Mouse (Mus musculus): ENCODE measurements around the gene Stard9.
A peak's percentile ranks its signal among the peaks of the same experiment; 100 is the strongest.

Stard9 gene

DNA sequence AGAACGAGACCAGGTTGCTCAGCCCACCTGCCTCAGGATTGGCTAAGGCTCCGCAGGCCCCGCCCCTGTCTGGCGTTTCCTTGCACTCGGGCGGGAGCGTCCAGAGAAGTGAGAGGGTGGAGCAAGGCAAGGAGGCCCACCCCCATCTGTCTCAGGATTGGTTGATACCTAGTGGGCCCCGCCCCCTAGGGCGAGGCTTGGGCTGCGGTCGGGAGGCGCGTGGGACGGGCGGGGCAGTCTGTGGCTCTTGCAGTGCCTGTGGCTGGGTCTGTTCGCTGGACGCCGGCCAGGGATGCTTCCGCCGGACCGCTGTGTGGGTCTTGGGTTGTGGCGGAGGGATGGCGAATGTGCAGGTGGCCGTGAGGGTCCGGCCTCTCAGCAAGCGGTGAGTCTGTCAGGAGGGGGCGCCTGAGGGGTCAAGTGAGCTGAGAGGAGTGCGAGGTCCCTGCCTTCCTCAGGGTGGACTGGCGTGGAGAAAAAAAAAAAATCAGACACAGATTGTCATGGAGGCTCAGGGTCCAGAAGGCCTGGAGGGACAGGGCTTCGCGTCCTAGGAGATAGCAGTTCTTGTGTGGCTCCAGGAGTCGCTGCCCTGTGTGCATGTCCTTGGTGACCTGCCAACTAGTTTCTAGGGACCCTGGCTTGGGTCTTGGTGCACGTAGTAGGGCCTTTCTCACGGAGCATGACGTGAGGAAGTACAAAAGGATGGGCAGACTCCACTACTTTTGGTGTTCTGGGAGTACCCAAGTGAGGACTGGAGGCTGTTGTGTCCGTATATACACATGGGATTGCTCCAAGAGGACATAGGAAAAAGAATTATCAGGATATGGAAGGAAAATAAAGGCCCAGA is at the start of gene Stard9:
Stard9 (plus strand) TSS at position 236 of the 850 bp plus-strand sequence.
- DNase-seq (ENCODE audit: low read depth, low spot score), result peak; percentile 98

DNA sequence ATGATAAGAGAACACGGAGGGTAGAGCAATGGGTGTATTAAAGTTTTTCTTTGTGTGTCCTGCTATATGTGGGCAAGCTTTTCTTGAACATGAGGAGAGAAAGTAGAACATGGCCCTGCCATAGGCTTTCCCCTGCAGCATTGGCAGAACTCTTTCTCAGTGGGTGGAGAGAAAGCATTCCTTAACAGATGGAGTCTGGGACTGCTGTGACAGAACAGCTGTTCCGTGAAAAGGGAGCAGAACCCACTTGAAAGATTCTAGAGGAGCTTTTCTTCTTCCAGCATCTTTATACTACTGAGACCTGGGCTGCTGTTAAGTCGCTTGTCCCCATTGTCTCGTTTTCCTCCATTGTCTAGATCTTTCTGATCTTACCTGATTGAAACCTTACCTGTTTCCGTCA is 39.2 kb upstream of the Stard9 start:
- no peak for DNase-seq (ENCODE audit: low read depth, low spot score)

DNA sequence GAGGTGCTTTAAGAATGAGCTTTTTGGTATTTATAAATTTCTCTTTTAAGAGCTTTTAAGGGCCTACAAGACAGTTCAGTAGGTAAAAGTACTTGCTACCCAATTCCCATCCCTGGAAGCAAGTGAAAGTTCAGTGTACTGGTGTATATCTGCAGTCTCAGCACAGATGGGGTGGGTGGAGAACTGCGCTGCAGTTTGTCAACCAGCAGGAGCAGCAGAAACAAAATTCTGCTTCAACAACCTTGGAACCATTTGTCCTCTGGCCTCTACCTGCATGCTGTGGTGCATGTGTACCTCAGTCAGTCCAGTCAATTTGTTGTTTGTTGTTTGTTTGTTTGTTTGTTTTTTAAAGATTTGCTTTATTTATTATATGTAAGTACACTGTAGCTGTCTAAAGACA is 36.7 kb upstream of the Stard9 start:
- no peak for DNase-seq (ENCODE audit: low read depth, low spot score)

DNA sequence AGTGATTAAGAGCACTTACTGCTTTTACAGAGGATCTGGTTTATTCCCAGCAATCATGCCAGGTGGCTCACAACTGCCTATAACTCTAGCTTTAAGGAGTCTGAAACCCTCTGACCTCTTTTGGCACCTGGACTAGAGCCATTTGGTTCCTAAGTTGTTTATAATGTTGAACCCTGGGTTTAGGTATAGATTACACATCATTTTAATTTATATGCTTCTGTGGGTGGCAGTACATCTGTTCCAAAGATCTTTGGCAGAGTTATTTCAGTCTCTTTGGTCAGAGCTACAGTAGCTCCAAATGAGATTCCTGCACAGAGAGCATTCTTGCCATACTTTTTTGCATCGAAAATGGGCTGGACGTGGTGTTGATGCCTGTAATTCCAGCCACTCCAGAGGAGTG is 31.2 kb upstream of the Stard9 start:
- no peak for DNase-seq (ENCODE audit: low read depth, low spot score)

DNA sequence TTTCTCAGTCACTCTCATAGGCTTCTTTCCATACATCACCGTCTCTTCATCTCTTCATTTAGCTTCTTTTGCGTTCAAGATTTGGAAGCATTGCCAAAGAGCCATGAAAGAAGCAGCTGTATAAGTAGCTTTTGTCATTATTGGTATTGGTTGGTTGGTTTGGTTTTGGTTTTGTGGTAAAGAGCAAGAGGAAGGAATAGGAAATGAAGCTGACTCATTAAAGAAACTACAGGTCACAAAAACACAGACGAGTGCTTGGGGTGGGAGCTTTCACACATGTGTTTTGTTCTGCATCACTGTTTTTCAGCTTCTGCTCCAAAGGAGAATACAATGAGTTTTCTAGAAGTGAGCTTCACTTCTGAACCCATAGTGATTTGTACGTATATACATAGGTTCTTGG is 29.4 kb upstream of the Stard9 start:
- peak; percentile 19 for DNase-seq (ENCODE audit: low read depth, low spot score)

DNA sequence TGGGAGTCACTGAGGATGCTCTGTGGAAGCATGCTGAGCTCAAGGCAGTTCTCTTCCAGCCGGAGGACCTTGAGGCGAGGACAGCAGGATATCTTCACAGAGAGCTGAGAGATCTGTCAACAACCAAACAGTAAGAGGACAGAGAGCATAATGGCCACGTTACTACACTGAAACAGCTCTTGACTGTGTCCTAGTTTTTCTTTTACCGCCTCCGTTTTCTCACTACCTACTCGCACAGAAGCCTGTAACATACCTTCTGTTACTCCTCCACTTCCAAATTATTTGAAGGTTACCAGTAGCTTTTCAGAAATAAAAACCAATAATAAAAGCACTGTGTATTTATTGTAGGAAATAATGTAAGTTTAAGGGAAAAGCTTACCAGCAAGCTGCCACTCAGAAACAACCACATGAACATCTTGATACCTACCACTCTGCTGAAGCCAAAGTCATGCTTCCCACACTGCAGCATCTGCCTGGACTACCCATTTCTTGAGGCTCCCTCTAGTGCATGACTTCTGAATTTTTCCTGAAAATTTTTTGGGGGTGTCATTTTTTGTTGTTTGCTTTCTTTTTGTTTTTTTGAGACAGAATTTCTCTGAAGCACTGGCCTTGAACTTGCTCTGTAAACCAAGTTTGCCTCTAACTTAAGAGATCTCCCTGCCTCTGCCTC is 22.8 kb upstream of the Stard9 start:
- DNase-seq (ENCODE audit: low read depth, low spot score), result peak; percentile 29

DNA sequence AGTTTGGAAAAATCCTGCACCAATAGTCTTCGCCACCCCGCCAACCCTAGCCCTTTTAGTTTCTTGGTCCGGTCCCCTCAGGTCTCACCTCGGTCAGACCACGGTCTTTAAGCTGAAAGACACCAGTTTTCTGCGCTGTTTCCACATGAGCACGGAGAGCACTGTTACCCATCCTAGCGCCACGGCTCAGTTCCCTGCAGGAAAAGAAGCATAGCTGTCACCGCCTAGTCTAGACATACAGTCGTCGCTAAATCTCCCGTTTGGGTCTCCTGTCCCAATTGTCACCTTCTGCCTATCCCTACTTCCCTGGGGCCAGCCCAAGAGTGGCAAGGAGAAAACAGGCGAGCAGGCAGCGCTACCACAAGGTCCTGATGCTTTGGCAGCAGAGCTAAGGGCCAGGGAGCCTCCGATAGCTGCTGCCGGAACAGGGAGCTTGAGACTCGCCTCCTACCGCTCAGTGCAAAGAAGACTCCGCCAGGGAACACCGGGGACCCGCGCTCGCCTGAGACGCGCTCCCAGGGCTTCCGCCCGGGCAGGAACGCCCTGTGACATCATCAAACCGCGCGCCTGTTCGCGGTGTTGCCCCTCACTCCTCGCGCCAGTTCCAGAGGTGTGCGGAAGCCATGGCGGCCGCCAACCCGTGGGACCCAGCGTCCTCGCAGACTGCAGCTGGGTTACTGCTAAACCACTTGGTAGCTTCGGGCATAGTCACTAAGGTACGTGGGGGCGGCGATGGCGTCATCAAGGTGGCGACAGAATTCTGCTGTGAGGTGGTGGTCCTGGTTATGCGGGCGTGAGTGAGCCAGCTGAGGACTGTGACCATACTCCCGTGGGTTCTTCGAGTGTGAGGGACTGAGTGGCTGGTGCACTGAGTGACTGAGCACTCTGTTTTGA is 19.8 kb upstream of the Stard9 start, which contains the start of the genes Haus2 and Lrrc57:
Haus2 (plus strand) TSS at position 554 of the 894 bp plus-strand sequence.
Lrrc57 (minus strand) TSS at position 691 of the 894 bp plus-strand sequence.
- peak; percentile 94 for DNase-seq (ENCODE audit: low read depth, low spot score)

DNA sequence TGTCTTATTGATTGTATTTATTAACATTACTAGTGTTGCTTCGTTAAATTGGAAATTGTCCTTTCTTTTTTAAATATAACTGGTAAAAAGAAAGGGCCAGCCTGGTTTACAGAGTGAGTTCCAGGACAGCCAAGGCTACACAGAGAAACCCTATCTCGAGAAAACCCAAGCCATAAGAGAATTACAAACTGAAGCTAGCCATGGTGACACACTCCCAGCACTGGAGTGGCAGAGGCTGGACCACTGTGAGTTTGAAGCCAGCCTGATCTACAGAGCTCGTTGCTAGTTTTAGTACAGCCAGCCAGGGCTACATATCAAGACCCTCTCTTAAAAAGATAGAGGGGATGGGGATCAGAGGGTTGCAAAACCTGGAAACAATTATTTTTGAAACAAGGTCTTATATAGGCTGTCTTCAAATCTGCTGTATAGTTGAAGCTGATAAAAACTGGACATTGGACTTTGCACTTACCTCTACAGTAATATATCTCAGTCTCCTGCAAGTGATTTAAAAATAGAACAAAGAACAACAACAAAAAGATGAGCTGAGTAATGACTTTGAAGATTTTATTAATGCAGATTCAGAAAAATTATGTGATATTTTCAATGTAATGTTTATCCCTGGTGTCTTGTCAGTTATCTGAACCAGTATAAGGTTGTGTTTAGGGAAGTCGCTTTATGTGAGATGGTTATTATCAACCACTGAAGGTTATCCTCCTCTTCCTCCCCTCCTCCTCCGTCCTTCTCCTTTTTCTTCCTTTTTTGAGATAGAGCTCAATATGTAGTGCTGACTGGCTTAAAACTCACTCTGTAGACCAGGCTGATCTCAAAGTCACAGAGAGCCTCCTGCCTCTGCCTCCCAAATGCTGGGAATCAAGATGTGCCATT is 12.4 kb upstream of the Stard9 start:
- no peak for DNase-seq (ENCODE audit: low read depth, low spot score)

DNA sequence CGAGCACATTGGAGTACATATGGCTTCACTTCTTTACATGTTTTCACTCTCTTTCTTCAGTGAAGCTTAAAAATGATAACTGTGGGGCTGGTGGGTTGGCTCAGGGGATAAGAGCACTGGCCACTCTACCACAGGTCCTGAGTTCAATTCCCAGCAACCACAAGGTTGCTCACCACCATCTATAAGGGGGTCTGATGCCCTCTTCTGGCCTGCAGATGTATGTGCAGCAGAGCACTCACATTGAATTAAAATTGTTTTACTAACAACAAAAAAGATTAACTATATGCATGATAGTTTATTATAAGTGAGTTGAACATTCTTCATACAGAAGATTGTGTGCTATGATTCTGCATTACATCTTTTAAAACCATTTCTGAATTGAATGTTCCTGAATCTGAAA is 9.4 kb upstream of the Stard9 start:
- no peak for DNase-seq (ENCODE audit: low read depth, low spot score)

DNA sequence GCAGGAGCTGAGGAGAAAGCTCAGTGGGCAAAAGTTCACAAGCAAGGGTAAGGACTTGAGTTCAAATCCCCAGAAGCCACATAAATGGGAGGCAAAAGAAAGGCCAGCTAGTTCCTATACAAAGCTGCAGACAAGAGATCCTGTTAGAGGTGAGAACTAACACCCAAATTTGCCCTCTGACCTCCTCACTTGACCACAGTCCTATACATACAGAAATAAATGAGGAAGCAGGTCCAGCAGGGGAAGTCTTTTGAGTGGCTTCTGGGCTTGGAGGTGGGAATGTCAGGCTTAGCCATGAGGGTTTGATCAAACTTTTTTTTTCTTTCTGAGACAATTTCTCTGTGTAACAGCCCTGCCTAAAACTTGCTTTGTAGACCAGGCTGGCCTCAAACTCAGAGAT is 6.0 kb upstream of the Stard9 start:
- DNase-seq (ENCODE audit: low read depth, low spot score), result no peak

DNA sequence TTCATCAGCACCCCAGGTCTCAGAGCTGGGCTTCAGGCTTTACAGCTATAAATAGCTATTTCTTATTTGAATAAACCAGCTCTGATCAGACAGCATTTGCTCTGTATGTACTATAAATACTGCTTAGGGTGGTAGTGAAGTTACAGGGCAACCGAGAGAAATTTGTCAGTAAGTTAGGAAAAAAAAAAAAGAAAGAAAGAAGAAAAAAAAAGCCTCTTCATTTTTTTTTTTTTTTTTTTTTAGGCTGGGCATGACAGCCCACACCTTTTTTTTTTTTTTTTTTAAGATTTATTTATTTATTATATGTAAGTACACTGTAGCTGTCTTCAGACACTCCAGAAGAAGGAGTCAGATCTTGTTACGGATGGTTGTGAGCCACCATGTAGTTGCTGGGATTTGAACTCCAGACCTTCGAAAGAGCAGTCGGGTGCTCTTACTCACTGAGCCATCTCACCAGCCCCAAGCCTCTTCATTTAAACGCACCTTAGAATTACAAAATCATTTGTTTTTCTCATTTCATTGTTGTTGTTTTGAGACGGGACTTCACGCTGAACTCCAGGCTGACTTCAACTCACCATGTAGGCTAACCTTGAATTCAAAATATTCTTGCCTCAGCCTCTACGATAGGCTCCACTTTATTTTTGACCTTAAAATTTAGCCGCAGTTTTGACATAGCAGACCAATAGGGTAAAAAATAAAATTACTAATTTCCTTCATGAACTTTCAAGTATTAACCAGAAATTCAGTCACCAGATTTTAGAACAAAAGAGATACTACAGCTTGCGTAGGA is 650 bp upstream of the Stard9 start:
- no peak for DNase-seq (ENCODE audit: low read depth, low spot score)

DNA sequence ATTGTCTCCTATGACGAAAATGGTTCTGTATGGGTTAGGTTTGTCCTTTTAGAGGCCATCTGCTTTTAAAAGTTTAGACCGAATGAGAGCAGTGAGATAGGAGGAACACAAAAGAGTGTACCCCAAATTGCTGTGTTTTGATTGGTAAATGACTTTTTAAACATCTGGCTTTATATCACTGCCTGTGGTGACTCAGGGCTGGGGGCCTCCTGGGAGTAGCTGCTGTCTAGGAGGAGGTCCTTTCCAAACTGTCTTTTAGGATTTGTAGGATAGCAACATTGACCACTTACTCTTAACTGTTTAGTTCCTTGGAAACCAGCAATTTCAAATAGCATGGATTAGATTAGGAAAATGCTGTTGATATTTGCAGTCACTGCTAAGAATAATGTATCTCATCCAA is 1.3 kb downstream of the Stard9 start:
- no peak for DNase-seq (ENCODE audit: low read depth, low spot score)

DNA sequence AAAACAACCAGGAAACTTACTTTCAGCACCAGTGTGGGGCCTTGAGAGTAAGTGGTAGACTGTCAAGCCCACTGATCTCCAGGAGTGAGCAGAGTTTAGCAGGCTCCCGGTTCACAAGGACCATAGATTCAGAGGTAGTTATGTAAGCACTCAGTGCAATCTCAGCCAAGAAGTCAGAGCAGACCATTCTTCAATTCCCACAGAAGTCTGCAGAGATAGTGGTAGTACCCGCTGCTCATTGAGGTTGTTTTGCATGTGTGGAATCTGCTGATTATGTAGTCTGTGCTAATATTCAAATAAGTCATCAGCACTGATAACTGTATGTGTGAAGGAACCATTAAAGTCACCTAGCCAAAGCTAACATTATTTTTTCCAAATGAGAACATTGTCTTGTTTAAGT is 1.7 kb downstream of the Stard9 start:
- DNase-seq (ENCODE audit: low read depth, low spot score), result no peak

DNA sequence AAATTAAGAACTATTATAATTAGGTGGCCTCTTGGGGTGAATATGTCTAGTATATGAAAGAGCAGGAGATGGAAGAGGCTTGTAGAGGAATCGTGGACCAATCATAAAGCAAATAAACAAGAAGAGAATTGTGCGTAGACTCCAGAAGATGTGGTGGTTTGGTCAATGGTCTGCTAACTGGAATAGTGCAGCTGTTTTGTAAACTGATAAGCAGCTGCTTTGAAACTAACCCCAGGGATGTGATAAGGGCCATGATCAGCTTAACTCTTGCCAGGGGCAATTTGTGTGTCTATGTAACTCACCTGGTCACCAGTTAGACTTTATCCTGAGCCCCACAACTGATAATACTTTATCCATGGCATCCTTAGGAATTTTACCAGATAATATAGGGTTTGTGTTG is 2.6 kb downstream of the Stard9 start:
- DNase-seq (ENCODE audit: low read depth, low spot score), result no peak

DNA sequence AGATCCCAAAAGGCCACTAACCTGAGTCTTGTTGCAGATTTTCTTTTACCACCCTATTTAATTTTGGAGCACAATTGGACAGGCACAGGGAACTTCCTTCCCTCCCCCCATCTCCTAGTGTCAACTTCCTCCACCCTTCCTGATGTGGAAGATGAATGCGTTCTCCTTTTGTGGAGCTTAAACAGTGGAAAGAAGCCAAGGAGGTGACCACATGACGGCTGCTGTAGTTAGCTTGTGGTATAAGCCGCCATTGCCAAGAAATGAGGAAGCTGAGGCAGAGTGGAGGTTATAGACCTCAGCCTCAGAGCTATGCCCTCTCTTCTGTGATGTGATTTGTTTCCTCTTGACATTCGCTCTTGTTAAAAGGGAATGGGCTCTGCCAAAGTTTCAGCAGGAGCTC is 3.0 kb downstream of the Stard9 start:
- DNase-seq (ENCODE audit: low read depth, low spot score), result no peak

DNA sequence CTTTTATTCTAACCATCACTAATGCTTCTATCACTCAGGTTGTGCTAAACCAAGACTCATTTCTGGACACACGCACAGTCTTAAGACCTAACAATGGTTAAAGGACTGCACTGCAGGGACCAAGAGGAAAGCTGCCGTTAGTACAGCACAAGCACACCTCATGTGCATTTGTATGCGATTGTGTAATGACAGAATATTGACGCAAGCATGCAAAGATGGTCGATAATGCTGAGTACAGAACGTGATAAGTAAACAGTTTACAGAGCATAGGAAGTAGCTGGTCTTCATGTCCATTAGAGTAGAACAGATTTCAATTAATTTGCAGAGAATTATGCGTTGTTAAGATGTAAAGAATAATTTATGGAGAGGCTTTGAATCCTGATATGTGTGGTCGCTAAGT is 11.9 kb downstream of the Stard9 start:
- no peak for DNase-seq (ENCODE audit: low read depth, low spot score)

DNA sequence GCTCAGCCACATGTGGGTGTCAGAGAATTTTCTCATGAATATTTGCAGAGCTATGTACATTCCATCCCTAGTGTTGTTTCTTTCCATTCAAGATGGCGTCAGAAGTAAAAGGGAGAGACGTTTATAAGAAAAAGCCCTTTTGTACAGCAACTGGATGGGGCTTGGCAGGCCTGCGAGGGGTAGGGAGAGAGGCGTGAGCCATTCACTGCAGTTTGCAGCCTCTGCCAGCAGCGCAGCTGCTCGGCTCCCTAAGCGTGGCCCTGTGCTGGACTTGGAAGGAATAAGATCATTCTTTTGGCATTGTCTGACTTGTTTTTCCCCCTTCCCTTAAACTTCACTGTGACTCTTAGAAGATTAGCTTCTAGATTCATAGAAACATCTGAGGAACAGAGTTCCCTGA is 14.9 kb downstream of the Stard9 start:
- DNase-seq (ENCODE audit: low read depth, low spot score), result no peak

DNA sequence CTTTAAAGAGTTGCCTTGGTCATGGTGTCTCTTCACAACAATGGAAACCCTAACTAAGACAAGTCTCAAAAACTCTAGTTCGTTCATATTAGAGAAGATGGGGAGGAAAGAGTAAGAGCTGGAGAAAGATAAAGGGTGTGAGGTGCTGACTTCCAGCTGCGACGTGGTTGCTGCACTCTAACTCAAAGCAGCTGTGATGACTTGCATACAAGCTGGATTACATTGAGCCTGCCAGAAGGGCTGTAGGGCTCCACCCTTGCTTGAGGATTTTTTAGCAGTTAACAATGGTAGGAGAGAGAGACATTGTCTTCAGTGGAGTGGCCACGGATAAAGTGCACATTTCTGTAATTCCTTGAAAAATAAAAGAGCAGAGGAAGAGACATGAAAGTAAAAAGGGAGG is 17.9 kb downstream of the Stard9 start:
- DNase-seq (ENCODE audit: low read depth, low spot score), result no peak

DNA sequence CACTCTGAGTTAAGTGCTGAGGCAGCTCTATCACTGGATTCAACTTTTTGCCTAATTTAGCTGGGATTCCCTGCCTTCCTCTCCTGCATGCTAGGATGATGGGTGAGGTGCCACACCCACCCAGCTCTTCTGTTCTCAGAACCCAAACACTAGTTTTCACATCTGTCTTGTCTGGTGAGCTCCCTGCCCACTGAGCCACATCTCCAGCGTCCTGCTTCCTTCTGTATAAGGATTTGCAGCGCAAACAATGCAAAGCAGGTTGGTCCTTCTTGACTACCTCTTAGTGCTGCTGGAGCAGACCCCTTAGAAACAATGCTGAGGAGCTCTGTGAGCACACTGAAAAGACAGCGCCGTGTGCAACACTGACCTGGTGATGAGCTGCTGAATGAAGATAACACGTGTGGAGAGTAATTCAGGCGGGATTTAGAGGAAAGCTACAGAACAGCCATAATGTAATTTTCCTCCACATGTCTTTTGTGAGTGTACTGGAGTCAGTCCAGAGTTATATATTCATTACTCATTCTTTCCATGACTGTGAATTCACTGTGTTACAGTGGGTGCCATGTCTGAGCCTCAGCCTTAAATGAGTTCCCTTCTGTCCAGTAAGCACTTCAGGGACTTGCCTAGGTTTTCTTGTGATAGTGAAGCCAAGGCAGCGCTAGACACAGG is 23.5 kb downstream of the Stard9 start:
- no peak for DNase-seq (ENCODE audit: low read depth, low spot score)

DNA sequence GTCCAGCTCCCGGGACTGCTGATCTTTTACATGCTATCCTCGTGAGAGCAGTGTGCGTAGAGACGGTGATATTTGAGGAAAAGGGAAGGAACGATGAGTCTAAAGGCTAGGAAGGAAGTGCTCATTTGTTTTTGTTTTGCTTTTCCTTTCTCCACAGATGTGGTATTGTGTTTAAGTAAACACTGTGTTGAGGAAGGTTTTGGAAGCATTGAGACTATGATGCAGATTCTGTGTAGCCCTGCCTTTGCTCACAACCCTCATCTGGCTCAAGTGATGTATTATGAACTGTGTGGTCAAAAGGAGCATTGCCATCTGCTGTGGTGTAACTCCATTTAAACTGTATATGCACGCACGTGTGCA is 24.0 kb downstream of the Stard9 start:
- no peak for DNase-seq (ENCODE audit: low read depth, low spot score)
